Mouse (Mus musculus) hindbrain, embryonic 10.5 days (tissue): ENCODE results near the gene Anks1b. TPM values are rescaled to one million over a fixed set of nuclear protein-coding genes. Genes with fewer than 3 reads are reported as not detected.

Source experiments
- DNase-seq: peaks from one replicate; pipeline ENCODE4 v3.0.0-alpha.2; 2017; ENCODE audit warnings: low spot score
- H3K27ac ChIP-seq: fragments of 300-500 bp; sonication (generic); 2 replicates; pipeline ENCODE4 v1.5.1; 2016; ENCODE audit warnings: mild to moderate bottlenecking, moderate library complexity
- H3K27me3 ChIP-seq: fragments of 300-500 bp; sonication (generic); 2 replicates; pipeline ENCODE4 v1.6.1; 2016; ENCODE audit warnings: mild to moderate bottlenecking; ENCODE audit not compliant: poor library complexity, insufficient read depth, severe bottlenecking
- H3K36me3 ChIP-seq: fragments of 300-500 bp; sonication (generic); 2 replicates; pipeline ENCODE4 v1.6.1; 2016; ENCODE audit warnings: mild to moderate bottlenecking, moderate library complexity
- H3K4me1 ChIP-seq: fragments of 300-500 bp; sonication (generic); replicated peaks from 2 replicates; pipeline ENCODE4 v1.6.1; 2016; ENCODE audit warnings: mild to moderate bottlenecking
- H3K4me3 ChIP-seq: fragments of 300-500 bp; sonication (generic); 2 replicates; pipeline ENCODE4 v1.5.1; 2016; ENCODE audit warnings: mild to moderate bottlenecking, moderate library complexity
- H3K9me3 ChIP-seq: fragments of 300-500 bp; sonication (generic); 2 replicates; pipeline ENCODE4 v1.6.1; 2016; ENCODE audit warnings: mild to moderate bottlenecking, moderate library complexity
- WGBS: fragments of 180-500 bp; shearing (Covaris S2); methylation state at CpG from one replicate; pipeline ENCODE4 v1.1.7; 2016; 5-methylcytosine and 5-hydroxymethylcytosine counted together
- polyA plus RNA-seq: library from polyadenylated mRNA; unstranded; fragments of >200 nt; fragmentation: Nextera tagmentation; extraction: Ambion mirVana; gene quantifications from 2 replicates; pipeline ENCODE4 v1.2.1, GENCODE M21; 2016

Anks1b gene
- polyA plus RNA-seq, 1 experiment from 2014 or later = 4.1 TPM

GRCm38 (mm10) chr10:90258944-90259714 is 385.8 kb downstream of the Anks1b start:
- no peak for DNase-seq
- H3K4me3 ChIP-seq = no peak overlapping the region
- H3K4me1 ChIP-seq = no peaks in the 10 kb centered on the region
- H3K36me3 ChIP-seq = no peaks in the 10 kb centered on the region
- no peaks in the 10 kb centered on the region for H3K27me3 ChIP-seq
- H3K9me3 ChIP-seq = no peaks in the 10 kb centered on the region
- H3K27ac ChIP-seq = no peak overlapping the region
- WGBS = 56% methylated on average over 3 of the region's 3 CpGs

- no peaks in the 10 kb centered on the region for H3K9me3 ChIP-seq
- H3K4me1 ChIP-seq = no peaks in the 10 kb centered on the region
- H3K36me3 ChIP-seq = no peaks in the 10 kb centered on the region
- H3K4me3 ChIP-seq = no peak overlapping the region
- 85% methylated on average over 1 of the region's 1 CpGs for WGBS
- no peaks in the 10 kb centered on the region for H3K27me3 ChIP-seq
- no peak overlapping the region for H3K27ac ChIP-seq
- no peak for DNase-seq
Observed at GRCm38 (mm10) chr10:90271321-90271720, 398.0 kb downstream of the Anks1b start.

GRCm38 (mm10) chr10:90273311-90273710 is 400.0 kb downstream of the Anks1b start:
- H3K9me3 ChIP-seq = no peaks in the 10 kb centered on the region
- no peaks in the 10 kb centered on the region for H3K4me1 ChIP-seq
- H3K4me3 ChIP-seq = no peak overlapping the region
- H3K36me3 ChIP-seq = no peaks in the 10 kb centered on the region
- no peak overlapping the region for H3K27ac ChIP-seq
- DNase-seq = no peak
- H3K27me3 ChIP-seq = no peaks in the 10 kb centered on the region
- WGBS = 72% methylated on average over 2 of the region's 2 CpGs

GRCm38 (mm10) chr10:90286589-90286988 is 413.3 kb downstream of the Anks1b start:
- no peak overlapping the region for H3K27ac ChIP-seq
- 83% methylated on average over 1 of the region's 1 CpGs for WGBS
- H3K4me3 ChIP-seq = no peak overlapping the region
- H3K4me1 ChIP-seq = no peaks in the 10 kb centered on the region
- no peak for DNase-seq
- H3K36me3 ChIP-seq = no peaks in the 10 kb centered on the region
- H3K27me3 ChIP-seq = no peaks in the 10 kb centered on the region
- H3K9me3 ChIP-seq = no peaks in the 10 kb centered on the region

- Histone ChIP-seq H3K9me3 (no peaks in the 10 kb centered on the region), H3K4me1 (no peaks in the 10 kb centered on the region), H3K36me3 (no peaks in the 10 kb centered on the region), H3K4me3 (no peak overlapping the region), H3K27ac (no peak overlapping the region), H3K27me3 (no peaks in the 10 kb centered on the region)
- 68% methylated on average over 1 of the region's 1 CpGs for WGBS
- no peak for DNase-seq
Observed at GRCm38 (mm10) chr10:90303249-90303648, 429.9 kb downstream of the Anks1b start.

GRCm38 (mm10) chr10:90306156-90306555 is 432.8 kb downstream of the Anks1b start:
- Histone ChIP-seq H3K4me1 (no peaks in the 10 kb centered on the region), H3K9me3 (no peaks in the 10 kb centered on the region), H3K27ac (no peak overlapping the region), H3K27me3 (no peaks in the 10 kb centered on the region), H3K4me3 (no peak overlapping the region), H3K36me3 (no peaks in the 10 kb centered on the region)
- DNase-seq = no peak

GRCm38 (mm10) chr10:90307931-90308555 is 434.7 kb downstream of the Anks1b start:
- Histone ChIP-seq H3K4me3 (no peak overlapping the region), H3K27me3 (no peaks in the 10 kb centered on the region), H3K27ac (no peak overlapping the region), H3K9me3 (no peaks in the 10 kb centered on the region), H3K36me3 (no peaks in the 10 kb centered on the region), H3K4me1 (no peaks in the 10 kb centered on the region)
- no peak for DNase-seq
- 57% methylated on average over 5 of the region's 5 CpGs for WGBS

- Histone ChIP-seq H3K4me3 (no peak overlapping the region), H3K4me1 (no peaks in the 10 kb centered on the region)
Observed at GRCm38 (mm10) chr10:90329781-90330180, 456.5 kb downstream of the Anks1b start.

GRCm38 (mm10) chr10:90345394-90345793 is 472.1 kb downstream of the Anks1b start:
- no peaks in the 10 kb centered on the region for H3K27me3 ChIP-seq
- no peaks in the 10 kb centered on the region for H3K36me3 ChIP-seq
- 84% methylated on average over 1 of the region's 1 CpGs for whole genome bisulfite sequencing
- H3K9me3 ChIP-seq = no peaks in the 10 kb centered on the region
- no peaks in the 10 kb centered on the region for H3K4me1 ChIP-seq
- H3K4me3 ChIP-seq = no peak overlapping the region
- no peak for DNase-seq
- no peak overlapping the region for H3K27ac ChIP-seq

More at GRCm38 (mm10) chr10:90329781-90330180, 456.5 kb downstream of the Anks1b start:
- WGBS = 90% methylated on average over 4 of the region's 4 CpGs
- Histone ChIP-seq H3K27me3 (no peaks in the 10 kb centered on the region), H3K27ac (no peak overlapping the region), H3K36me3 (no peaks in the 10 kb centered on the region), H3K9me3 (no peaks in the 10 kb centered on the region)
- DNase-seq = no peak

- H3K27me3 ChIP-seq = no peaks in the 10 kb centered on the region
- no peak overlapping the region for H3K4me3 ChIP-seq
- no peaks in the 10 kb centered on the region for H3K9me3 ChIP-seq
- no peaks in the 10 kb centered on the region for H3K36me3 ChIP-seq
- H3K4me1 ChIP-seq = no peaks in the 10 kb centered on the region
- DNase-seq = no peak
- WGBS = no CpG with 5 or more reads among the region's 1 CpGs
- H3K27ac ChIP-seq = no peak overlapping the region
Observed at GRCm38 (mm10) chr10:90356258-90356657, 482.9 kb downstream of the Anks1b start.

- H3K36me3 ChIP-seq = no peaks in the 10 kb centered on the region
- no peak overlapping the region for H3K27ac ChIP-seq
- H3K9me3 ChIP-seq = no peaks in the 10 kb centered on the region
- WGBS = 80% methylated on average over 1 of the region's 1 CpGs
- H3K4me3 ChIP-seq = no peak overlapping the region
- H3K27me3 ChIP-seq = no peaks in the 10 kb centered on the region
- DNase-seq = no peak
- H3K4me1 ChIP-seq = no peaks in the 10 kb centered on the region
Observed at GRCm38 (mm10) chr10:90357169-90357907, 484.0 kb downstream of the Anks1b start.

GRCm38 (mm10) chr10:90369015-90369414 is 495.7 kb downstream of the Anks1b start:
- 90% methylated on average over 7 of the region's 7 CpGs for WGBS

GRCm38 (mm10) chr10:90370751-90371150 is 497.4 kb downstream of the Anks1b start:
- Histone ChIP-seq H3K4me1 (no peaks in the 10 kb centered on the region), H3K27ac (no peak overlapping the region), H3K9me3 (no peaks in the 10 kb centered on the region), H3K4me3 (no peak overlapping the region), H3K36me3 (no peaks in the 10 kb centered on the region), H3K27me3 (no peaks in the 10 kb centered on the region)
- 94% methylated on average over 3 of the region's 3 CpGs for whole genome bisulfite sequencing
- DNase-seq = no peak

More at GRCm38 (mm10) chr10:90369015-90369414, 495.7 kb downstream of the Anks1b start:
- H3K9me3 ChIP-seq = no peaks in the 10 kb centered on the region
- H3K27me3 ChIP-seq = no peaks in the 10 kb centered on the region
- no peak for DNase-seq
- H3K4me1 ChIP-seq = no peaks in the 10 kb centered on the region
- H3K27ac ChIP-seq = no peak overlapping the region
- H3K36me3 ChIP-seq = no peaks in the 10 kb centered on the region
- no peak overlapping the region for H3K4me3 ChIP-seq
